Mouse (Mus musculus) colon, adult 2 months (tissue): ENCODE measurements around the gene Nbeal2. TPM values are rescaled to one million over a fixed set of nuclear protein-coding genes. Genes with fewer than 3 reads are reported as not detected.

ENCODE experiments used
- polyA plus RNA-seq: library from polyadenylated mRNA; depleted of rRNA; stranded (reverse); fragments of >200 nt; gene quantifications from 2 replicates; pipeline ENCODE4 v1.2.3, GENCODE M21; 2012; rRNA removed

Nbeal2 gene
- polyA plus RNA-seq: 88.0 and 95.5 TPM in 2 replicates

GRCm38 (mm10) chr9:110653655-110654461, at the start of gene Nbeal2:
Nbeal2 (minus strand) TSS chr9:110654161.

GRCm38 (mm10) chr9:110656249-110657221, 2.6 kb upstream of the Nbeal2 start, which contains the start of gene Ccdc12:
Ccdc12 (plus strand) TSS chr9:110656503.

DNA sequence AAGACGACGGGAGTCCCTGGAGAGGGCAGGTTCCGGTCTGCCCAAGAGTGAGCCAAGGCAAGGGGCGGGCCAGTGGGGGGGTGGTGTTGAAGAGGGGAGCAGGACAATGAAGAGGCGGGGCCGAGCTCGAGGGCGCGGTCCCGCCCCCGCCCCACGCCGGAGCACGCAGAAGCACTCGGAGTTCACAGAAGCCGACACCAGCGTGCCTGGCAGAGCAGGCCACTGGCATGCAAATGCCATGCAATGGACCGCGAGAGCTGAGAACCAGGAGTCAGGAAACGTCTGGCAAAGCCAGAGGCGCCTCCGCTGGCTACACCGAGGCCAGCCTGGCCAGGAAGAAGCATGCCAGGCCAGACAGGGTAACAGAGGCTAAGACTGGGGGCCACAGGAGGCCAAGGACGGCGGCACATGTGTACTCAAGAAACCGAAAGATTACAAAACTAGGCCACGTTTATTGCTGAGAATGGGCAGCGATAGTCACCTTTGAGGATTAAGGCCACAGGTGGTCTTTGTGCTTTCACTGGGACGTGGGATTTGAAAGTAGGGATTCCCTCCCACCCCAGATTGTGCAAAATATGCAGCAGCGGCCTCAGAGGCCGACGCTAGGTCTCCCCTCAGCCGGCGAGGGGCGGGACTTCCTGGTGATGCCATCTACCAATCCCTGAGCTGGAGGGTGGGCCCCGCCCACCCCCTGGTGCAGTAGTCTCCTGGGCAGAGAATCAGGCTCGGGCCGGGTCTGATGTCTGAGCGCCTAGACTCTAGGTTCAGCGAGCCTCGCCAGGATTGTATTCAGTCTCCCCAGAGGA, 29.4 kb downstream of the Nbeal2 start, which contains the start of gene Nradd:
Gene Nradd, minus strand, starts transcription at position 92 of the 806 bp plus-strand sequence.

Other genes with a start within 250 kb of the Nbeal2 start
- 26.8 and 40.1 TPM in 2 replicates for gene Ptpn23, start 245.9 kb downstream of the Nbeal2 start, polyA plus RNA-seq
- 0.09 TPM in 1 of 2 replicates, not detected in the other for gene Ngp, start 234.4 kb downstream of the Nbeal2 start, polyA plus RNA-seq
- 16.9 and 19.4 TPM in 2 replicates for gene Klhl18, start 177.5 kb downstream of the Nbeal2 start, polyA plus RNA-seq
- gene Kif9, start 177.2 kb downstream of the Nbeal2 start, polyA plus RNA-seq: 1.0 and 2.3 TPM in 2 replicates
- gene Setd2, start 121.6 kb downstream of the Nbeal2 start, polyA plus RNA-seq: 26.6 and 36.4 TPM in 2 replicates
- gene Nradd, start 29.7 kb downstream of the Nbeal2 start, polyA plus RNA-seq: 9.3 and 9.7 TPM in 2 replicates
- 86.9 and 106 TPM in 2 replicates for gene Ccdc12, start 2.3 kb upstream of the Nbeal2 start, polyA plus RNA-seq
- gene Myl3, start 87.7 kb upstream of the Nbeal2 start, polyA plus RNA-seq: not detected in 2 replicates
- 16.5 and 23.0 TPM in 2 replicates for gene Pth1r, start 93.0 kb upstream of the Nbeal2 start, polyA plus RNA-seq
- not detected in 2 replicates for gene Prss42, start 144.0 kb upstream of the Nbeal2 start, polyA plus RNA-seq
- gene Prss44, start 159.8 kb upstream of the Nbeal2 start, polyA plus RNA-seq: not detected in 2 replicates
- not detected in 2 replicates for gene Prss43, start 172.5 kb upstream of the Nbeal2 start, polyA plus RNA-seq
- gene Prss45, start 180.4 kb upstream of the Nbeal2 start, polyA plus RNA-seq: not detected in 2 replicates
- not detected in 2 replicates for gene Prss46, start 190.3 kb upstream of the Nbeal2 start, polyA plus RNA-seq
- gene Prss50, start 203.8 kb upstream of the Nbeal2 start, polyA plus RNA-seq: not detected in 2 replicates
- gene Als2cl, start 225.7 kb upstream of the Nbeal2 start, polyA plus RNA-seq: 44.7 and 53.9 TPM in 2 replicates
- gene Tmie, start 226.0 kb upstream of the Nbeal2 start, polyA plus RNA-seq: 1.1 and 1.2 TPM in 2 replicates